Mouse (Mus musculus) urinary bladder, adult 18-20 months (tissue): ENCODE results near the gene Gm17093.
"Not testable (repeated sequence)": the region's sequence is repeated elsewhere in the genome, so short reads cannot be mapped to it uniquely, and the experiment has no call there.

Experiments used
- DNase-seq, 2 experiments: peaks; one replicate each; pipeline ENCODE4 v3.0.0; 2022; ENCODE audit warnings: low spot score in 2 of 2, mixed read lengths in 2 of 2

Gm17093 gene

DNA sequence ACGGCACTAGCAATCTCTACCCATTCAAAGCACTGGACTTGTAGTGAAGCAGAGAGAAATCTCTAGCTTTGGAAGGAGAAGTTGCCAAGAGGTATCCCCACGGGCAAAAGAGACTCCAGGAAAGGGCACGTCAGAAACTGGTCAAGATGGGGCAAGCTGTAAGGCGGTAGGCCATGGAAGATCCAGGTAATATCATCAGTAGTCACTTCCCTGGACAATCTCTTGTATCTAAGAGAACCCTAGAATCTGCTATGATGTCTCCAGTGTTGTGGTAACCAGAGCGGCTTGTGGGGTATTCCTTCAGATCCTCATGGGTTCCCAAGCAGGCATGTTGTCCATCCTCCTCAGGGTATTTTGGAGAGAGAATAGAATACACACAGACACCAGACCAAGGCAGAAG, at the start of gene Gm17093:
Gene Gm17093 (plus strand): TSS at position 301 of the 400 bp plus-strand sequence.
- not testable (repeated sequence) for DNase-seq

- not testable (repeated sequence) for DNase-seq
Observed at GRCm38 (mm10) chr14:44492163-44492562, 25.9 kb upstream of the Gm17093 start, which contains the start of gene BC061237. TSS of gene BC061237 (plus strand) at chr14:44492463.

GRCm38 (mm10) chr14:44547961-44548360, 29.9 kb downstream of the Gm17093 start:
- DNase-seq: not testable (repeated sequence)
